Mouse (Mus musculus): ENCODE results near the gene Sh2d2a.

DNA sequence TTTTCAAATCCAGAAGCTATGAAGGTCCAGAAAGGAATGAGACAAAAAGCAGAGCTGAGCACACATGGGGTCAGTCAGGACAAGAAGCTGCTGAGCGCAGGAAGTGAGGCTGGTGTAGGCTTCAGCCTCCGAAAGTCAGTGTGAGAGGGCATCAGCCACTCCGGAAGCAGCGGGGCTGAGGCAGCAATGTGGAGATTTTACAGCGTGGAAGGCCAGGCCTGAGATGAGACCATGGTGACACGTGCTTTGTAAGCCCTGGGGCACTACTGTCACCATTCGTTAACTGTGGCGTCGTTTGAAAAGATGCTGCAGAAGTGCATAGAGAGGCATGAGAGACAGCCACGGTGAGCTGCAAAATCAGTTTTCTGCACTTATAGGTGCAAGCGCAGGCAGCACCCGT, 28.3 kb upstream of the Sh2d2a start:
- TF ChIP-seq CTCF (IDR thresholded peaks at IDR 0.05; ENCODE audit: low read depth): no peak
- no peak for TF ChIP-seq EP300 (IDR thresholded peaks at IDR 0.05; ENCODE audit: low read depth)
